Mouse (Mus musculus) thymus, adult 2 months (tissue): Measurements from ENCODE around the gene Rab1a.

ENCODE experiments used
- CTCF ChIP-seq: fragments of 200-500 bp; IDR thresholded peaks from 2 replicates; pipeline ENCODE4 v1.5.1; 2012; ENCODE audit warnings: mild to moderate bottlenecking, control low read depth, low read length, moderate library complexity, borderline replicate concordance; ENCODE audit not compliant: control insufficient read depth, poor library complexity, insufficient read depth; ENCODE audit errors: extremely low read depth
- POLR2A ChIP-seq: fragments of 200-500 bp; IDR thresholded peaks from 2 replicates; pipeline ENCODE4 v1.6.1; 2012; ENCODE audit warnings: mild to moderate bottlenecking, low read length, control low read depth, moderate library complexity; ENCODE audit not compliant: control insufficient read depth, poor library complexity, insufficient read depth; ENCODE audit errors: extremely low read depth

DNA sequence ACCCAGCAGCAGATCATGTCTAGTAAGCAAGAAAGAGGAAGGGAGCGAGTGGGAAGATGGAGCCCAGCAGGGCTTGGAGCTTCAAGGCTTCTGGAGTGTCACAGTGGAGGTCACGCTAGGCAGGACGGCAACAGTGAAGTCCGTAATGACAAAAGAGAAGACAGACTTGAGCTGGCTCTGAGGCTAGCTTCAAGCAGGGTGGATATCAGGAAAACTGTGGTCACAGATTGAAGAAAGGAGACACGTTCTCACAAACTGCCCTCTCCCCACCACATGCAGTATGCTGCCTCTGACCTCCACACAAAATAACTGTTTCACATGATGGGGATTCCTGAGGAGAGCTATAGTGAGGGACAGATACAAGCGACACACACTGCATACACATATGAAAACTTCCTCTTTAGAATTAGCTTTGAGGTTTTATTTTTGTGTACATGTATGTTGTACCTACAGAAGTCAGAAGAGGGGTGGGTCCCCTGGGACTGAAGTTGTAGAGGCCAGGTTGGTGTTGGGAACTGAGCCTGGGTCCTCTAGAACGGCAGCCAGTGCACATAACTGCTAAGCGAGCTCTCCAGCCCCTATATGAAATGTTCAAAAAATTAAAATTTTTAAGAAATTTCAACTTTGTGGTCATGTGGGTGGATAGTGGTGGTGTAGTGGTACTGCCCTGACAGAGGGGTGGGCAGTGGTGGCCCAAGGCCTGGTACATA, 46.1 kb downstream of the Rab1a start:
- TF ChIP-seq CTCF: no peak
- no peak for TF ChIP-seq POLR2A
